Mouse (Mus musculus) C2C12 (cell line): ENCODE measurements at regions not wholly inside any gene's neighbourhood (a gene's known extent, or its start where the extent isn't known, plus 50 kb on each side); places are given as distances from the start of the nearest gene placed in this dataset.

Experiments used
- H3K27me3 ChIP-seq: one replicate; pipeline ENCODE4 v1.6.1; 2011; ENCODE audit not compliant: control insufficient read depth, insufficient read depth, insufficient read length
- H3K36me3 ChIP-seq: one replicate; pipeline ENCODE4 v1.6.1; 2011; ENCODE audit not compliant: control insufficient read depth, insufficient read depth
- H3K4me3 ChIP-seq: one replicate; pipeline ENCODE4 v1.5.1; 2011; ENCODE audit warnings: mild to moderate bottlenecking, control low read depth; ENCODE audit not compliant: poor library complexity, insufficient read depth, severe bottlenecking
- H3K79me2 ChIP-seq: one replicate; pipeline ENCODE4 v1.6.1; 2011; ENCODE audit not compliant: control insufficient read depth, insufficient read depth
- H3K79me3 ChIP-seq: one replicate; pipeline ENCODE4 v1.6.1; 2011; ENCODE audit warnings: low read depth, control low read depth
- H3ac ChIP-seq: one replicate; pipeline ENCODE3; 2011; ENCODE audit warnings: low read depth; ENCODE audit not compliant: control insufficient read depth, insufficient read length
- CEBPB ChIP-seq: IDR thresholded peaks from one replicate; pipeline ENCODE4 v1.6.1; 2011; ENCODE audit warnings: low read depth, mild to moderate bottlenecking, control low read depth, moderate library complexity
- CTCF ChIP-seq: IDR thresholded peaks from one replicate; pipeline ENCODE4 v1.5.1; 2011; ENCODE audit not compliant: control insufficient read depth, insufficient read depth, insufficient read length
- FOSL1 ChIP-seq: IDR thresholded peaks from one replicate; pipeline ENCODE4 v1.8.0; 2011; ENCODE audit warnings: mild to moderate bottlenecking, low read length; ENCODE audit not compliant: poor library complexity, insufficient read depth, severe bottlenecking
- MAX ChIP-seq: IDR thresholded peaks from one replicate; pipeline ENCODE4 v1.6.1; 2011; ENCODE audit warnings: mild to moderate bottlenecking, control low read depth
- MYOD1 ChIP-seq: IDR thresholded peaks from one replicate; pipeline ENCODE4 v1.6.1; 2011; ENCODE audit warnings: low read depth; ENCODE audit not compliant: control insufficient read depth, insufficient read length
- MYOG ChIP-seq: IDR thresholded peaks from one replicate; pipeline ENCODE4 v1.6.1; 2011; ENCODE audit not compliant: control insufficient read depth, insufficient read length; ENCODE audit errors: extremely low read depth
- USF1 ChIP-seq: IDR thresholded peaks from one replicate; pipeline ENCODE4 v1.6.1; 2011; ENCODE audit warnings: low read depth, mild to moderate bottlenecking, control low read depth, moderate library complexity

GRCm38 (mm10) chr2:39299798-39300382 is 73.6 kb upstream of the Ppp6c start:
- TF ChIP-seq MYOD1: no peak
- no peak for TF ChIP-seq CTCF
- no peak for TF ChIP-seq MYOG
- no peak for TF ChIP-seq MAX
- no peak for TF ChIP-seq CEBPB
- TF ChIP-seq FOSL1: no peak
- TF ChIP-seq USF1: no peak
- no peak overlapping the region for H3K4me3 ChIP-seq
- H3K79me3 ChIP-seq: no peaks in the 10 kb centered on the region
- H3K27me3 ChIP-seq: no peaks in the 10 kb centered on the region
- H3ac ChIP-seq: no peak overlapping the region
- H3K79me2 ChIP-seq: no peaks in the 10 kb centered on the region
- no peaks in the 10 kb centered on the region for H3K36me3 ChIP-seq

GRCm38 (mm10) chr2:39299290-39299689 is 73.0 kb upstream of the Ppp6c start:
- H3K79me3 ChIP-seq: no peaks in the 10 kb centered on the region
- no peak for TF ChIP-seq CTCF
- TF ChIP-seq MAX: no peak
- no peak for TF ChIP-seq CEBPB
- no peak for TF ChIP-seq MYOG
- no peak for TF ChIP-seq MYOD1
- no peak for TF ChIP-seq FOSL1
- TF ChIP-seq USF1: no peak
- H3K36me3 ChIP-seq: no peaks in the 10 kb centered on the region
- no peak overlapping the region for H3ac ChIP-seq
- no peaks in the 10 kb centered on the region for H3K27me3 ChIP-seq
- no peaks in the 10 kb centered on the region for H3K79me2 ChIP-seq
- no peak overlapping the region for H3K4me3 ChIP-seq

GRCm38 (mm10) chr2:39295435-39295834 is 69.2 kb upstream of the Ppp6c start:
- H3K79me3 ChIP-seq: no peaks in the 10 kb centered on the region
- no peak for TF ChIP-seq USF1
- peak; percentile 46 for TF ChIP-seq MYOD1
- TF ChIP-seq CEBPB: no peak
- TF ChIP-seq MYOG: no peak
- TF ChIP-seq MAX: no peak
- TF ChIP-seq FOSL1: no peak
- no peak for TF ChIP-seq CTCF
- H3ac ChIP-seq: no peak overlapping the region
- H3K4me3 ChIP-seq: no peak overlapping the region
- no peaks in the 10 kb centered on the region for H3K36me3 ChIP-seq
- H3K27me3 ChIP-seq: no peaks in the 10 kb centered on the region
- no peaks in the 10 kb centered on the region for H3K79me2 ChIP-seq

- TF ChIP-seq USF1: no peak
- TF ChIP-seq MYOD1: no peak
- no peak for TF ChIP-seq CEBPB
- no peak for TF ChIP-seq FOSL1
- TF ChIP-seq MAX: no peak
- no peak for TF ChIP-seq CTCF
- TF ChIP-seq MYOG: no peak
- Histone ChIP-seq H3ac (no peak overlapping the region), H3K79me2 (no peaks in the 10 kb centered on the region)
Observed at GRCm38 (mm10) chr2:39278218-39278617, 52.0 kb upstream of the Ppp6c start.

More at GRCm38 (mm10) chr2:39278218-39278617, 52.0 kb upstream of the Ppp6c start:
- Histone ChIP-seq H3K27me3 (no peaks in the 10 kb centered on the region), H3K79me3 (no peaks in the 10 kb centered on the region), H3K4me3 (no peak overlapping the region), H3K36me3 (no peaks in the 10 kb centered on the region)
